Mouse (Mus musculus) MEL (cell line): ENCODE data around the gene Elovl5.

Source experiments
- CTCF ChIP-seq, 3 experiments: IDR thresholded peaks in 2 of 3; conservative IDR thresholded peaks in 1 of 3; 2 replicates each; pipeline ENCODE4 v1.5.1; 2011 to 2012; ENCODE audit warnings: low read length in 3 of 3, low read depth in 2 of 3, mild to moderate bottlenecking in 2 of 3, improper control_type of control experiment in 1 of 3, inconsistent platforms in 1 of 3, mixed read lengths in 1 of 3, moderate library complexity in 1 of 3; ENCODE audit not compliant: control insufficient read depth in 1 of 3, insufficient read depth in 1 of 3, poor library complexity in 1 of 3, severe bottlenecking in 1 of 3
- GATA1 ChIP-seq: IDR thresholded peaks from 2 replicates; pipeline ENCODE4 v1.6.1; 2011; ENCODE audit warnings: low read depth, low read length, improper control_type of control experiment
- KAT2A ChIP-seq: conservative IDR thresholded peaks from 2 replicates; pipeline ENCODE4 v1.6.1; 2012; ENCODE audit warnings: low read depth, low read length, improper control_type of control experiment, inconsistent platforms
- MAX ChIP-seq: IDR thresholded peaks from 2 replicates; pipeline ENCODE4 v1.6.1; 2011; ENCODE audit warnings: low read length, improper control_type of control experiment
- POLR2A ChIP-seq, 2 experiments: IDR thresholded peaks; 2 replicates each; pipeline ENCODE4 v1.6.1; 2011 to 2012; ENCODE audit warnings: low read length in 2 of 2, mild to moderate bottlenecking in 2 of 2, control low read depth in 1 of 2, improper control_type of control experiment in 1 of 2, low read depth in 1 of 2, moderate library complexity in 1 of 2; ENCODE audit not compliant: control insufficient read depth in 1 of 2, insufficient read depth in 1 of 2, poor library complexity in 1 of 2
- POLR2AphosphoS2 ChIP-seq: IDR thresholded peaks from 2 replicates; pipeline ENCODE4 v1.6.1; 2011; ENCODE audit warnings: low read length, improper control_type of control experiment
- RAD21 ChIP-seq: IDR thresholded peaks from 2 replicates; pipeline ENCODE4 v1.6.1; 2011; ENCODE audit warnings: mild to moderate bottlenecking, low read depth, low read length, improper control_type of control experiment
- SIN3A ChIP-seq: IDR thresholded peaks from 2 replicates; pipeline ENCODE4 v1.6.1; 2012; ENCODE audit warnings: low read length, improper control_type of control experiment, inconsistent platforms
- SMC3 ChIP-seq: IDR thresholded peaks from 2 replicates; pipeline ENCODE4 v1.6.1; 2011; ENCODE audit warnings: low read depth, low read length, improper control_type of control experiment
- TCF12 ChIP-seq: IDR thresholded peaks from 2 replicates; pipeline ENCODE4 v1.6.1; 2014; ENCODE audit warnings: low read depth, mild to moderate bottlenecking, inconsistent platforms, low read length, improper control_type of control experiment, moderate library complexity
- ZNF384 ChIP-seq: IDR thresholded peaks from 2 replicates; pipeline ENCODE4 v1.6.1; 2012; ENCODE audit warnings: low read depth, mild to moderate bottlenecking, inconsistent platforms, low read length, improper control_type of control experiment

GRCm38 (mm10) chr9:77993101-77993500, 75.9 kb downstream of the Elovl5 start:
- TF ChIP-seq TCF12 (no peak), POLR2A (IDR thresholded peaks at IDR 0.05; ENCODE audit: control insufficient read depth in 1 of 2, insufficient read depth in 1 of 2, low read depth in 1 of 2, low read length in 2 of 2, poor library complexity in 1 of 2) (no peak), MAX (no peak), CTCF (IDR thresholded peaks at IDR 0.05 in 2 of 3, conservative IDR thresholded peaks at IDR 0.05 in 1 of 3; ENCODE audit: control insufficient read depth in 1 of 3, insufficient read depth in 1 of 3, low read depth in 2 of 3, low read length in 3 of 3, poor library complexity in 1 of 3, severe bottlenecking in 1 of 3) (no peak), SMC3 (no peak), KAT2A (no peak), GATA1 (no peak), ZNF384 (no peak), SIN3A (no peak), RAD21 (no peak), POLR2AphosphoS2 (no peak)
